Mouse (Mus musculus): Measurements from ENCODE around the gene Rftn1. TPM values are rescaled to one million over a fixed set of nuclear protein-coding genes. Genes with fewer than 3 reads are reported as not detected.
"Not testable (repeated sequence)": the region's sequence is repeated elsewhere in the genome, so short reads cannot be mapped to it uniquely, and the experiment has no call there.

Gene Rftn1
- polyA plus RNA-seq, 1 experiment, result 24.7 TPM

DNA sequence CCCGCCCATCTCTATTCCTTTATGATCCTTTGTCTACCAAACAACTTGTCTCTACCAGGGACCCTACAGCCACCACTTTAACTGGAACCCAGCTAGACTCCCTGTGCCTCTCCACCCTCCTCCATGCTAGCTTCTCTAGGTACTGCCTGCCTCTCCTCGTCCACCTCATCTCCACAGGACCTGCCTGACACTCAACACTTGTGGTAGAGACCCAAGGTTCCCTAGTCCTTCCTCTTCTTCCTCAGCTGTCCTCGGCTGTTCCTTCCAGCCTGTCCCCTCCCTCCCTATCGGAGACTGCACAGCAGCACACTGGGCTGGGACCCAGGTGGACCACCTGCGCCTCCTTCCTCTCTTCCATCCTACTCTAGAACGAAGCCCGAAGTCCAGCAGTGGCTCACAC is 73.0 kb downstream of the Rftn1 start:
- H3K4me1 ChIP-seq (ENCODE audit: control insufficient read depth, insufficient read depth, insufficient read length, low read length), result peaks cover 2% of the 10 kb centered on the region
- no peak overlapping the region for H3K4me3 ChIP-seq (ENCODE audit: low read depth, low read length)
- no peaks in the 10 kb centered on the region for H3K27me3 ChIP-seq (ENCODE audit: control insufficient read depth, insufficient read depth, low read length)
- 91% methylated on average over 7 of the region's 7 CpGs for WGBS
- no peaks in the 10 kb centered on the region for H3K36me3 ChIP-seq (ENCODE audit: control insufficient read depth, insufficient read depth, low read length)
- TF ChIP-seq CTCF (IDR thresholded peaks at IDR 0.05; ENCODE audit: extremely low read depth, insufficient read length, insufficient replicate concordance, low read depth, low read length), result no peak
- TF ChIP-seq POLR2A (IDR thresholded peaks at IDR 0.05; ENCODE audit: low read depth, low read length), result no peak
- H3K27ac ChIP-seq (ENCODE audit: insufficient read depth, low read depth, low read length), result no peak overlapping the region

DNA sequence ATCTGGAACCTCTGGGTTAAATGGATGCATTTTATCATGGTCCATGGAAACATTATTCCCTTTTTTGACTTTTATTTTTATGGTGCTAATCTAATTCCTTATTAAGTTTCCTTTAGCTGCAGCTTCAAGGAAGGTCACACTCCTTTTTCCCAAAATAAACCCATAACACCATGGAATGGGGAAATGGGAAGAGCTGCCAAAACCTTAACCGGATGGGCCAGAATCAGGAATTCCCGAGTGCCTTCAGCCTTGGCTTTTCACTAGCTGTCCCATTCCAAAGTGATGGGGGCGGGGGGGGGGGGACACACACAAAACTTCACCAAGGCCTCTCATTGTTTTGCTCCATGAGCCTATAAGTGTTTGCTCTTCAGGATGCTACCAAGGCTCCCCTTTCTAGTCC is 73.5 kb downstream of the Rftn1 start:
- H3K27ac ChIP-seq (ENCODE audit: insufficient read depth, low read depth, low read length), result 0 out of 2 replicates have a peak overlapping the region, but pooled peaks have one; percentile 6
- 67% methylated on average over 3 of the region's 3 CpGs for WGBS
- H3K4me3 ChIP-seq (ENCODE audit: low read depth, low read length), result no peak overlapping the region

DNA sequence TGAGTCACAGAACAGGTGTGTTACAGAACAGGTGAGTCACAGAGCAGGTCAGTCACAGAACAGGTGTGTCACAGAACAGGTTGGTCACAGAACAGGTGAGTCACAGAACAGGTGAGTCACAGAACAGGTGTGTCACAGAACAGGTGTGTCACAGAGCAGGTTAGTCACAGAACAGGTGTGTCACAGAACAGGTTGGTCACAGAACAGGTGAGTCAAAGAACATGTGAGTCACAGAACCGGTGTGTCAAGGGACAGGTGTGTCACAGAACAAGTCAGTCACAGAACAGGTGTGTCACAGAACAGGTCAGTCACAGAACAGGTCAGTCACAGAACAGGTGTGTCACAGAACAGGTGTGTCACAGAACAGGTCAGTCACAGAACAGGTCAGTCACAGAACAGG is 74.1 kb downstream of the Rftn1 start:
- not testable (repeated sequence) for H3K4me3 ChIP-seq (ENCODE audit: low read depth, low read length); H3K36me3 ChIP-seq (ENCODE audit: control insufficient read depth, insufficient read depth, low read length); H3K27me3 ChIP-seq (ENCODE audit: control insufficient read depth, insufficient read depth, low read length); H3K4me1 ChIP-seq (ENCODE audit: control insufficient read depth, insufficient read depth, insufficient read length, low read length)
- H3K27ac ChIP-seq (ENCODE audit: insufficient read depth, low read depth, low read length), result 0 out of 2 replicates have a peak overlapping the region, but pooled peaks have one; percentile 6
- 86% methylated on average over 1 of the region's 1 CpGs for WGBS

More for the DNA sequence above, 73.5 kb downstream of the Rftn1 start:
- Histone ChIP-seq H3K36me3 (ENCODE audit: control insufficient read depth, insufficient read depth, low read length) (no peaks in the 10 kb centered on the region), H3K27me3 (ENCODE audit: control insufficient read depth, insufficient read depth, low read length) (no peaks in the 10 kb centered on the region), H3K4me1 (ENCODE audit: control insufficient read depth, insufficient read depth, insufficient read length, low read length) (peaks cover 2% of the 10 kb centered on the region)
- TF ChIP-seq POLR2A (IDR thresholded peaks at IDR 0.05; ENCODE audit: low read depth, low read length) (no peak), CTCF (IDR thresholded peaks at IDR 0.05; ENCODE audit: extremely low read depth, insufficient read length, insufficient replicate concordance, low read depth, low read length) (no peak)

DNA sequence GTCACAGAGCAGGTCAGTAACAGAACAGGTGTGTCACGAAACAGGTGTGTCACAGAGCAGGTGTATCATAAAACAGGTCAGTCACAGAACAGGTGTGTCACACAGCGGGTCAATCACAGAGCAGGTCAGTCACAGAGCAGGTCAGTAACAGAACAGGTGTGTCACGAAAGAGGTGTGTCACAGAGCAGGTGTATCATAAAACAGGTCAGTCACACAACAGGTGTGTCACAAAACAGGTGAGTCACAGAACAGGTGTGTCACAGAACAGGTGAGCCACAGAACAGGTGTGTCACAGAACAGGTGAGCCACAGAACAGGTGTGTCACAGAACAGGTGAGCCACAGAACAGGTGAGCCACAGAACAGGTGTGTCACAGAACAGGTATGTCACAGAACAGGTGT is 74.8 kb downstream of the Rftn1 start:
- H3K4me3 ChIP-seq (ENCODE audit: low read depth, low read length); H3K4me1 ChIP-seq (ENCODE audit: control insufficient read depth, insufficient read depth, insufficient read length, low read length); H3K36me3 ChIP-seq (ENCODE audit: control insufficient read depth, insufficient read depth, low read length); H3K27me3 ChIP-seq (ENCODE audit: control insufficient read depth, insufficient read depth, low read length); H3K27ac ChIP-seq (ENCODE audit: insufficient read depth, low read depth, low read length): not testable (repeated sequence)
- WGBS, result 76% methylated on average over 3 of the region's 3 CpGs

DNA sequence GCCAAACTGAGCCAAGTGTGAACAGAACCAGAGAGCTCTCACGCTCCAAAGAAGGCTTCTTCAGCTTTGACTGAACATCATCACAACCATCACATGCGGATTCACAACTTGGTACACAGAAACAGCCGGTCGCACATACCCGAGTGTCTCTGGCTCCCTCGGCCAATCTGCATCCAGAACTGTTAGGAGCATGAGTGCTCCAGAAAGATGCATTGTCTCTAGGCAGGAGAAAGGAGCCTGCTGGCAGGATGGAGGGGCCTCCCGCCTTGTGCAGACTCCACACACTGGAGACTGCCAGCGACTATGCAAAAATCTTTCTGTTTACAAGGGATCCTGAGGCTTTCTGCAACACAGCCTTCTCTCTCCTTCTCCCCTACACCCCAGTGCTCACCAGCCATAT is 75.8 kb downstream of the Rftn1 start:
- H3K36me3 ChIP-seq (ENCODE audit: control insufficient read depth, insufficient read depth, low read length), result no peaks in the 10 kb centered on the region
- H3K4me1 ChIP-seq (ENCODE audit: control insufficient read depth, insufficient read depth, insufficient read length, low read length), result peaks cover 4% of the 10 kb centered on the region; the same call in 1 of the 2 replicates
- no peaks in the 10 kb centered on the region for H3K27me3 ChIP-seq (ENCODE audit: control insufficient read depth, insufficient read depth, low read length)
- WGBS, result 80% methylated on average over 8 of the region's 8 CpGs
- H3K27ac ChIP-seq (ENCODE audit: insufficient read depth, low read depth, low read length), result no peak overlapping the region
- TF ChIP-seq CTCF (IDR thresholded peaks at IDR 0.05; ENCODE audit: extremely low read depth, insufficient read length, insufficient replicate concordance, low read depth, low read length), result no peak
- TF ChIP-seq POLR2A (IDR thresholded peaks at IDR 0.05; ENCODE audit: low read depth, low read length), result no peak
- no peak overlapping the region for H3K4me3 ChIP-seq (ENCODE audit: low read depth, low read length)

DNA sequence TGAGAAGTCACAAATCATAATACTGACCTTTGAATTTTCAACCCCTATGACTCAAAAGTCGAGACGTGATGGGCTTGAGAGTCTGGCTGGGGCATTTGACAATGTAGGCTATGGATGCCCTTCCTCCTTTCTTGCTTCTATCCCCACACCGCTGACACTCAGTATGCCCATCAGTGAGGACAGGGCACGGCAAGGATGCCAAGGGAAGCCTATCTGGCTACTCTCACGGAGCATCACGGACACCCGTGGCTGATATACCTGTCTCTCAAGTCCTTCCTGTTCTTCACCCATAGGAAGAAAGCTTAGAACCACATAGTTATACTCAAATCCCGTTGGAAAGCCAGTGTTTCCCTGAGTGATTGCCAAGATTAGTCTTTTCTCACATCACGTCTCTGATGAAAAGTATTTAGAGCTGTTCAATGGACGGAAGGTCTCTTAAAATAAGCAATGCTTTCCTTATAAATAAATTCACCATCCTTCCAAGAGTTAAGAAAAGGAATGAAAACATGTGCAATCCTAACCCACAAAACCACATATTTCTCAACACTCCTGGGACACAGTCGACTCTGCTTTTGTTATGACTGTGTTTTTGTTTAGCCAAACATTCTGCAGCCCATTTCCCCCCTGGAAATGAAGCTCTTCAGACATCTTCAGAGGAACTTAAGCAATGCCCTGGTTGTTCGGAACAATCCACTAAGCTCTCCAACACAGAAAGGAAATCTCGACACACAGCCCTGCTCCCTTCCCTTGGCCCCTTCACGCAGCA is 79.6 kb downstream of the Rftn1 start:
- TF ChIP-seq POLR2A (IDR thresholded peaks at IDR 0.05; ENCODE audit: low read depth, low read length) (no peak), CTCF (IDR thresholded peaks at IDR 0.05; ENCODE audit: extremely low read depth, insufficient read length, insufficient replicate concordance, low read depth, low read length) (no peak)
- Histone ChIP-seq H3K4me1 (ENCODE audit: control insufficient read depth, insufficient read depth, insufficient read length, low read length) (0 out of 2 replicates have a peak, but pooled peaks cover 2% of the 10 kb centered on the region), H3K4me3 (ENCODE audit: low read depth, low read length) (no peak overlapping the region), H3K36me3 (ENCODE audit: control insufficient read depth, insufficient read depth, low read length) (no peaks in the 10 kb centered on the region), H3K27me3 (ENCODE audit: control insufficient read depth, insufficient read depth, low read length) (no peaks in the 10 kb centered on the region), H3K27ac (ENCODE audit: insufficient read depth, low read depth, low read length) (peak overlapping the region; percentile 73)
- 63% methylated on average over 14 of the region's 14 CpGs for WGBS

DNA sequence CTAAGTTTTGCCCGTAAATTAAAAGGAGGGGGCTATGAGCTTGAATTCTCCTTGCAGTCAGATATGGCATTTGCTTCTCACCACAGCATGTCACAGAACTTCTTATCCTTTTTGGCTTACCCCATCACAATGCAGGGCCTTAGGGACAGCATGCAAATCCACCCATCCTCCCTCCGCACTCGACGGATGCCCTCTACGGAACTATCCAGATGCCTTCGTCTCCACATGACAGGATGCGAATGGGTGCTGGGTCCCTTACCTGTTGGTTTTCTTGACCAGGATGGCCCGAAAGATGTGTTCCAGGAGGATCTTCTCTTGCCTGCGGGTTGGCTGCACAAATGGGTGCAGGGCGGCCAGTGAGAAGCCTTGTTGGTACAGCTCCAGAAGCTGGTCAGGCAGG is 83.7 kb downstream of the Rftn1 start:
- H3K4me1 ChIP-seq (ENCODE audit: control insufficient read depth, insufficient read depth, insufficient read length, low read length), result 0 out of 2 replicates have a peak, but pooled peaks cover 2% of the 10 kb centered on the region
- H3K27me3 ChIP-seq (ENCODE audit: control insufficient read depth, insufficient read depth, low read length), result no peaks in the 10 kb centered on the region
- no peak overlapping the region for H3K4me3 ChIP-seq (ENCODE audit: low read depth, low read length)
- no peak for TF ChIP-seq CTCF (IDR thresholded peaks at IDR 0.05; ENCODE audit: extremely low read depth, insufficient read length, insufficient replicate concordance, low read depth, low read length)
- H3K27ac ChIP-seq (ENCODE audit: insufficient read depth, low read depth, low read length), result no peak overlapping the region
- 94% methylated on average over 10 of the region's 10 CpGs for WGBS
- no peaks in the 10 kb centered on the region for H3K36me3 ChIP-seq (ENCODE audit: control insufficient read depth, insufficient read depth, low read length)
